Mouse (Mus musculus): ENCODE data around the gene Agrn. TPM values are rescaled to one million over a fixed set of nuclear protein-coding genes. Genes with fewer than 3 reads are reported as not detected.

Gene Agrn
- total RNA-seq, 2 experiments from 2014 or later = 53.2 to 57.1 TPM

DNA sequence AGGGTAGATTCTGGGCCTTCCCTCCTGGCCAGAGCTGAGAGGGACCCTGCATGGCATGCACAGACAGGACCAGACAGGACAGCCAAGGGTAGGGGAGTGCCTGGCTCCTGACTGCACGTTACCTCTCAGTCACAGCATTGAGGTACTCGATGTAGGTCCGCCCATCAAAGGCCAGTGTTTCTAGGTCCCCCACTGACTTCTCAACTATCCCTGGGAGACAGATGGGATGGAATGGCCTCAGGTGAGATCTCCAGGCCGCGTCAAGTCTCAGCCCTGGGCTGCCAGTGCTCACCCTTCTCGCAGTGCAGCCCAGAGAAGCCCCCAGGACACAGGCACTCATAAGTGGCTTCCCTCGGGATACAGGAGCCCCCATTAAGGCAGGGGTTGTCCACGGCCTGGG lies 28.7 kb downstream of the Agrn start:
- DNase-seq (ENCODE audit: low spot score in 2 of 2) = no peak

DNA sequence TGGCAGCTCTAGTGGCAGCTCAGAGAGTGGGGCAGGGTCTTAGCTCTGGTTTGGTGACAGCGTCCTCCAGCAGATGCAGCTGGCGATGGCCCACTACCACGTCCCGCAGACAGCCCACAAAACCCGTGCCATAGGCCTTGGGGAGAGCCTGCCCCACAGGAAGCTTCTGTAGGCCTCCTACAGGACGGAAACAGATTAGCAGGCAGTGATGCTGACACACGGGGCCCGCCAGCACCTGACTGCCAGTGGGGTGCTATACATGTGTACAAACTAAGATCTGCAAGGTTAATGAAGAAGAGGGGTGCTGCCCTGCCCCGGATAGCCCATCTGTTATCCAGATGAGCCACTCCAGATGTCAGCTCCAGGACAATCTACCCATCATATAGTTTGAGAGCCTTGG lies 30.8 kb downstream of the Agrn start:
- DNase-seq (ENCODE audit: low spot score in 2 of 2) = no peak

DNA sequence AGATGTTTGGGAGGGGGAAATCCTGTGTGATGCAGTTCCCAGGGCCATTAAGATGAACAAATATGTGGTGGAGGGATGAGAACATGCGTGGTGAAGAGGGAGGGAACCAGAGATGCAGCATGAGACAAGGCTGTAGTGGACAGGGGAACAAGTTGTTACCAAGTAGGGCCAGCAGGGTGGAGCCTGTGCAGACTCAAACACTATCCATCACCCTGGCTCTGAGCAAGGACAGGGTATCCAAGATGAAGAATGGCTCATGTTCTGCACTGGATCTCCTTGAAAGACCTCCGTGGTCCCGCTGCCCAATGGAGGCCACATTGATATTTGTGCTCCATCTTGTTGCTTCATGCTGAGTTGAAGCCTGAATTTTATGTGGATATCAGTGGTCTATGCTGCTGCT lies 42.5 kb downstream of the Agrn start:
- no peak for DNase-seq (ENCODE audit: low spot score in 2 of 2)

DNA sequence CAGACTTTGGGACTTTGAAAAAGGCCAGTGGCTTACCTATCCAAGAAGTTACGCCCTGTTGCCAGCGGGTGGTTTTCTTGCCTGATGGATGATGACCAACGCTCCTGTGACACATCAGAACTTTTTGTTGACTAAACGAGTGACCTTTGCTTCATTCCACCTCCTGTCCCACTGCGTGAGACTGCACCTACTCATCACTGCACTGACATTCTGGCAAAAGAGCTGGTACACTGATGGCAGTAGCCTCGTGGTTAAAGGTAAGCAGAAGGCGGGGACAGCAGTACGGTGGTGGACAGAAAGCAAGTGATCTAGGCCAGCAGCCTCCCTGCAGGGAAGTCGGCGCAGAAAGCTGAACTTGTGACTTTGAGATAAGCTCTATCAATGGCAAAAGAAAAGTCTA lies 46.4 kb downstream of the Agrn start:
- DNase-seq (ENCODE audit: low spot score in 2 of 2) = peak in 1 of 2 experiments; percentile 3

DNA sequence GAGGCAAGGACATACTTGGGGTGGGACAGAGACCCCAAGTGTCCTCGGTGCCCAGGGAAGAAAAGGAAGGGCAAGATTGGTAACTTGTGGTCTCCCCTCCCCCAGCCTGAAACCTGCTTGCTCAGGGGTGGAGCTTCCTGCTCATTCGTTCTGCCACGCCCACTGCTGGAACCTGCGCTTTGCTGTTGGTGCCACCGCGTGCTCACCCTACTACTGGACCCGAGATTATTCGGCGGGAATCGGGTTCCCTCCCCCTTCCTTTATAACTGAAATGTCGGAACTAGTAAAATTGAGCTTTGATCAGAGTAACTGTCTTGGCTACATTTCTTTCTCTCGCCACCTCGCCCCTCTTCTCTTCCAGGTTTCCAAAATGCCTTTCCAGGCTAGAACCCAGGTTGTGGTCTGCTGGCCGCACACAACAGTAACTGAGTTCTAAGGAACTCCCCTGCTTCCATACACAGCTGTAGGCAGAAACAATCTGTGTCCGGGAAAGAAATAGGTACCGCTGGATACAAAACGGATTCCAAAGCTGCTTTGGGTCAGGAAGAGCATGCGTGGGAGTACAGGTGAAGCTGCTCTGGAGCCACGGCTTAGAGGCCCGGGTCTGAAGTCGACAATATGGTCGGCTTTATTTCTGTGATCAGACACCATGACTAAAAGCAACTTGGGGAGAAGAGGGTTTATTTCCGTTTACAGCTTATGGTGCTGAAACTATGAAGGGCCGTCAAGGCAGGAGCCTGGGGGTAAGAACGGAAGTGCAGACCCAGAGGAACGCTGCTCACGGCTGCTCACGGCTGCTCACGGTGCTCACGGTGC lies 60.8 kb downstream of the Agrn start:
- no peak for DNase-seq (ENCODE audit: low spot score in 2 of 2)

DNA sequence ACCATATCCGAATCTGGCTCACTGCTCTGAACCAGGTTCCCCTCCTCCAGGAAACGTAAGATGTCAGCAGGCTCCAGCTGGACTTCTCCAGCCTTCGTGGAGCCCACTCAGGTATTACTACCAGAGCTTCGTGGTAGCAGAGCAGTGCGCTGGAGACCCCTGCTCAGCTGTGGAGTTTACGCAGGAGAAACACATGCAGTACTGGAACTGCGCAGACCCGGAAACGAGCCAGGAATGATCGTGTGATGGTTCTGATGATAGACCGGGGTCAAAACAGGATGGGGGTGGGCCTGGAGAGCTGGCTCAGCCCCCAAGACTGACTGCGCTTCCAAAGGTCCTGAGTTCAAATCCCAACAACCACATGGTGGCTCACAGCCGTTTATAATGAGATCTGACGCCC lies 61.5 kb downstream of the Agrn start:
- no peak for DNase-seq (ENCODE audit: low spot score in 2 of 2)

DNA sequence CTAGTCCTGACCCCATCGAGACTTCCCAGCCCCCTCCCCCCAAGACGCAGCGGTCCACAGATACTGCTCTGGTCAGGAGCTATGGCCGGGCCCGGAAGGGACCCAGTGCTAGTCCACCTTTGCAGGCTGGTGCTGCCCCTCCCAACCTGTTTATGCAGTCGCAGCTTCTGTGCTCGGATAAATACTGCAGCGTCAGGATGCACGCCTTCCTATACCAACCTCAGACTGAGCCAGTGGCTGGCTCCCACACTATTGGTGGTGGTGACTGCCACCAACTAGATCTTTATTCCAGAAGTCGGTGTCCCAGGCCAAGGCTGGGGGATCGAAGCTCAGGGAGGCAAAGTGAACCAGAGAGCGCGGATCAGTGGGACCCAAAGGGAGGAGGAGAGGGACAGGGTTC lies 62.2 kb downstream of the Agrn start:
- DNase-seq (ENCODE audit: low spot score in 2 of 2) = no peak

DNA sequence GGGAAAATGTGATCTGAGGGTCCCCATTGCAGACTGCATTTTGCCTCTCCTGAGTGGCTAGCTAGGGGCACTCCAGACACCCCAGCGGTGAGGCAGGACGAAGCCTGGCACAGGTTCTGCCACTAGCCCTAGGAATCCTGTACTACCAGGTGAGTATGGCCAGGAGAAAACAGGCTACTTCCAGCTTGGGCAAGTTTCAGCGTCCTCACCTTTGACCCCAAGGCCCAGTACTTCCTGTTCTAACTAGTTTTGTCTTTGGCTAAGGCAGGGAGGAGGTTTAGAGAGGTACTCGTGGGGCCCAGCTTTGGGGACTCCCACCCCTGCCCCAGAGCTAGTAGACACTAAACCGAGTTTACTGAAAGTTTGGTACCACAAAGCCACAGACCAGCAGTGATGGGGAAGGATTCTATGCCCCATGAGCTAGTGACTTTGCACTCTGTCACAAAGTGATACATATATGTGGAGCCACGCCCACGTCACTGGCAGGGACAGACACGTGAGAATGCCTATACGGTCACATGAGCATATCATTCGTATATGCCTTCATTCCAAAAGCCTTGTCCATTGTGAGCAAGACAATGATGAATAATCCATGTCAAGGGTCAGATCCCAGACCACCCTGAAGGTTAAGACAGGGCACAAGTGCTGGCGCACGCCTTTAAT lies 63.2 kb downstream of the Agrn start:
- DNase-seq (ENCODE audit: low spot score in 2 of 2) = no peak

DNA sequence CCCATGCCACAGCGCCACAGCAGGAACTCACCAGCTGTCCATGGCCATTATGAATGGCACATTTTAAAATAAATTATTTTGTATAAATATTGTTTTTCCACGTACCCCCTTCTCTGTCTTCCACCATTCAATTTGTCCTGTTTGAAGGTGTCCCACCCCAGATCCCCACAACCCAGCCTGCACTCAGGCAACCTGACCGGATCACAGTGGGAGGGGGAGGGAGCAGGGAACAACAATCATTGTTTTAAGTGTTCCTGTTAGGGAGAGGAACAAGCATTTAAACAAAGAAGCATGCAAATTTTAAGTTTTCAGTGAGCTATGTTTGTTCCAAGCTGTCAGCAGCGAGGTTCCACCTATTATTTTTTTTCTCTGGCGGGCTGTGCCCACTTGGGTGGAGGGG lies 64.0 kb downstream of the Agrn start:
- no peak for DNase-seq (ENCODE audit: low spot score in 2 of 2)

DNA sequence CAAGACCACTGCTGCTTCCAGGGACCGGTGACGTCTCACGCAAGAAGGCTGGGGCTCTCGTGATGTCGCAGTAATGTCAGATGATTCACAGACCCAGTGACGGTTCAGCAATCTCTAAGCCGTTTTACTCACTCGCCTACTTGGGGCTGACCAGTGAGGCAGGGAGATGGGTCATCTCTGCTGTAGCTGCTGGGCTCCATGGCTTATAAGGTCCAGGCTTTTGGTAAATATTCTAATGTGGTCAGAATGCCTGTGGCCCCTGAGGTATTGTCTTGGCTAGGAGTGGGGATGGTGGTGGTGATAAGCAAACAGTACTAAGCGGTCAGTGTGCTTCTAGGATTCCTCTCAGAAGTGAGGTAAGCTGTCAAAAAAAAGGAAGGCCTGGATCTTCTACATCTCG lies 66.3 kb downstream of the Agrn start:
- no peak for DNase-seq (ENCODE audit: low spot score in 2 of 2)

DNA sequence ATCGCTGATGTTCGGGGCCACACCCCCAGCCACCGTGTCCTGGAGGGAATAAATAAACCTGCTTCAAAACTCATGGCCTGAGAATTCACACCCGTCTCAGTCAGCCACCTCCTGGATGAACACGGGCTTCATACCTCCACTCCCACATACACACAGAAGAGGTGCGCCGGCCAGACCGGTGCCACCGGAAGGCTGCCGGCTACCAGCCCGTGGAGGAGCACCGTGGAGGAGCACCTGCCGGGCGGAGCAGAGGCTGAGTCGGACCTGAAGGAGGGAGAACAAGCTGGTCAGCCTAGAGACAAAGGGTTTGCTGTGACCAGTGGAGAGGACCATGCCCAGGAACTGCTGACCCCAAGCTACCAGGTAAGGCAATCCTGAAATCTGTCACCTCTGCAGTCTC lies 66.9 kb downstream of the Agrn start, which contains the start of gene Rnf223:
Gene Rnf223 (plus strand): TSS at position 78 of the 400 bp plus-strand sequence.
- DNase-seq (ENCODE audit: low spot score in 2 of 2) = no peak

DNA sequence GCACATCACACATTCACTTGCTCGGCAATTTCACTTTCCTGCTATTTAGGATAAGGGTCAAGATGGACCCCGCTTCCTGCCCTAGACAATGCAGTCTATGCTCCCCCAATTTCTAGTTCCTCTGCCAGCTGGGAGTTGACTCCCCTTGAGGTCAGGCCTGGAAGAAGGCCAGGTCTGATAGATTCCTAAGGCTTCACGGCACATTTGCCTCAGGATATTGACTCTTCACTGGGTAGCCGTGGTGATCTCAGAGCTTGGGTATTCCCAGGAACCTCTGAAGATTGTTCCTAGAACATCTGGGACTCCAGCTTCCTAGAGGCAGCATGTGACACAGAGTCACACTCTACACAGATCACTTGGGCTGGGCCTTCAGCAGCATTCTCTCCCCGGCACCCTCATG lies 68.5 kb downstream of the Agrn start:
- DNase-seq (ENCODE audit: low spot score in 2 of 2) = no peak

DNA sequence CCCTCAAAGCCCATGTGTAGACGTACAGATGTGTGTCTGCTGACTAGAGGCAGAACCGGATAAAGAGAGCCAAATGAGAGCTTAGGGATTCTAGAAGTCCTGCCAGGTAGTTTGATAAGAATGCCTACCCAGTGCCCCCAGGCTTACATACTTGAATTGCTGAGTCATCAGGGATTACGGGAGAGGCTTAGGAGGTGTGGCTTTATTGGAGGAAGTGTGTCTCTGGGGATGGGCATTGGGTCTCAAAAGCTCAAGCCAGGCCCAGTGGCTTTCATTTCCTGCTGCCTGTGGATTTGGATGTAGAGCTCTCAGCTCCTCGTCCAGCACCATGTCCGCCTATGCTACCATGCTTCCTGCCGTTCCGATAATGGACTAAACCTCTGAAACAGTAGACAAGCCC lies 70.4 kb downstream of the Agrn start:
- no peak for DNase-seq (ENCODE audit: low spot score in 2 of 2)

DNA sequence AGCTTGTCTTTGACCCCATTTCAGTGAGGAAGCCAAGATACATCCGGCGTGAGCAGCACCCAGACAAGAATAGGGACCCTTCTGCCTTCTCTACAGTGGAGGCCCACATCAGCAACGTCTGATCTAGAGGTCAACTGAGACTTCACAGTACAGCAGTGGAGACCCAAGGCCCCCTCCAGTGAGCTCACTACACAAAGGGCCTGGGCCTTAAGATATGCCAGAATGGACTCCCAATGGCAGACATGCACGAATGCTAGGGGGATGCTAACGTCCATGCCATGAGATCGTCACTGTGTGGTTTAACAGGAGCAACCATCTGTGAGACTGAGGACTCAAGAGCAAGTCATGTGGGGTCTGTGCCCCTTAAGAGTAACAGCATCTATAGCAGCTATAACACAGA lies 71.9 kb downstream of the Agrn start:
- no peak for DNase-seq (ENCODE audit: low spot score in 2 of 2)

DNA sequence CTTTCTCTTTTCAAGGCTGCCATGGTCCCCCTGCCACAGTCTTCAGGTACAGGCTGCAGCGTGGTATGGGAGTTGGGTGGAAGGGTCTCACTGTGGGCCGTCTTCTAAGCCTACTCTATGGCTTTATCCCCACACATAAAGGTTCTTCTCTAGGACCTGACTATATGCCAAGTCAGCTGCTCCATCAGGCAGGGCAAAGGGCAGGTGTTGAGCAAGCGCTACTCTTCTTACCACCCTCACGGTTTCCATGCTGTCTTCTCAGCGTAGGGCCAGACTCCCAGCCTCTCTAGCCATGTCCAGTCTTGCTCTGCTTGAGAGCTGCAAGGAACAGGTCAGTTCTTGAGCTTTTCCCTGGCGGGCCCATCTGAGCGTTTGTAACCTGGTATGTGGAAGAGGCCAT lies 73.2 kb downstream of the Agrn start:
- no peak for DNase-seq (ENCODE audit: low spot score in 2 of 2)

Small RNA genes within 50 kb of the gene (microRNA-seq; reads per million reads assigned to microRNA genes)
- gene Mir7658 = 0.85 reads per million

Other genes with a start within 250 kb of the Agrn start
- 10 to 100 TPM; 24.0 to 36.0 TPM for gene C1qtnf12, start 235.2 kb downstream of the Agrn start, total RNA-seq (2021)
- gene B3galt6, start 204.8 kb downstream of the Agrn start, total RNA-seq (2021) = 1 to 10 TPM; 4.8 to 6.0 TPM
- 100 to 1,000 TPM; 116 to 117 TPM for gene Sdf4, start 204.6 kb downstream of the Agrn start, total RNA-seq (2021)
- gene Tnfrsf4, start 183.6 kb downstream of the Agrn start, total RNA-seq (2021) = 1 to 10 TPM in 1 of 2 experiments, under 1 TPM in 1; 0.93 to 1.4 TPM
- under 1 TPM; 0.62 to 0.66 TPM for gene Tnfrsf18, start 171.3 kb downstream of the Agrn start, total RNA-seq (2021)
- not detected for gene Ttll10, start 138.1 kb downstream of the Agrn start, total RNA-seq (2021)
- 10 to 100 TPM in 1 of 2 experiments, 1 to 10 TPM in 1; 9.8 to 12.1 TPM for gene 9430015G10Rik, start 87.5 kb downstream of the Agrn start, total RNA-seq (2021)
- under 1 TPM; 0.25 to 0.26 TPM for gene Rnf223, start 67.0 kb downstream of the Agrn start, total RNA-seq (2021)
- gene Isg15, start 3.3 kb upstream of the Agrn start, total RNA-seq (2021) = under 1 TPM in 1 of 2 experiments, not detected in 1; 0.49 TPM
- gene AW011738, start 5.8 kb upstream of the Agrn start, total RNA-seq (2021) = 1 to 10 TPM; 3.6 to 4.1 TPM
- gene Perm1, start 18.4 kb upstream of the Agrn start, total RNA-seq (2021) = 10 to 100 TPM; 30.8 to 32.7 TPM
- gene Plekhn1, start 37.4 kb upstream of the Agrn start, total RNA-seq (2021) = 10 to 100 TPM; 11.5 to 12.2 TPM
- gene Noc2l, start 38.5 kb upstream of the Agrn start, total RNA-seq (2021) = 10 to 100 TPM; 30.4 to 31.0 TPM
- gene Samd11, start 58.2 kb upstream of the Agrn start, total RNA-seq (2021) = under 1 TPM; 0.10 to 0.26 TPM
- gene Vmn2r-ps159, start 133.6 kb upstream of the Agrn start, total RNA-seq (2021) = not detected

Measured in gastrocnemius, postnatal 4 days (tissue).